Mouse (Mus musculus): Measurements from ENCODE around the gene Hist1h1e. TPM values are rescaled to one million over a fixed set of nuclear protein-coding genes. Genes with fewer than 3 reads are reported as not detected.
"Not testable (repeated sequence)": the region's sequence is repeated elsewhere in the genome, so short reads cannot be mapped to it uniquely, and the experiment has no call there.

The Hist1h1e gene
- polyA plus RNA-seq (2015; fragmentation: Nextera tagmentation; extraction: Ambion mirVana): 28.3 and 28.5 TPM in 2 replicates

- peak within 1 kb of the TSS; percentile 99 for H3K9ac ChIP-seq
- peak within 1 kb of the TSS; percentile 73 for H3K4me3 ChIP-seq
- H3K4me2 ChIP-seq: peak within 1 kb of the TSS; percentile 89
- H3K36me3 ChIP-seq, H3K27me3 ChIP-seq, H3K9me3 ChIP-seq: not testable (repeated sequence)
- under 1% methylated on average over 53 of the region's 53 CpGs for WGBS
- H3K27ac ChIP-seq: peak within 1 kb of the TSS; percentile 100
- peak; percentile 89 for ATAC-seq (ENCODE audit: borderline replicate concordance, extremely low read depth, low FRiP score, low TSS enrichment)
- H3K4me1 ChIP-seq: peaks cover 13% of the 10 kb centered on the region; the same call in 1 of the 2 replicates
Observed at GRCm38 (mm10) chr13:23622175-23622671, at the start of gene Hist1h1e. Gene Hist1h1e, minus strand, starts transcription at chr13:23622558.

GRCm38 (mm10) chr13:23662536-23662935, 40.2 kb upstream of the Hist1h1e start:
- WGBS: 50% methylated on average over 3 of the region's 3 CpGs
- no peaks in the 10 kb centered on the region for H3K4me1 ChIP-seq
- H3K27ac ChIP-seq: no peak overlapping the region
- no peaks in the 10 kb centered on the region for H3K36me3 ChIP-seq
- H3K4me3 ChIP-seq: no peak overlapping the region
- no peak for ATAC-seq (ENCODE audit: borderline replicate concordance, extremely low read depth, low FRiP score, low TSS enrichment)
- no peaks in the 10 kb centered on the region for H3K27me3 ChIP-seq
- H3K4me2 ChIP-seq: no peak overlapping the region
- H3K9me3 ChIP-seq: no peaks in the 10 kb centered on the region
- H3K9ac ChIP-seq: no peak overlapping the region

GRCm38 (mm10) chr13:23659636-23660366, 37.4 kb upstream of the Hist1h1e start:
- no peaks in the 10 kb centered on the region for H3K9me3 ChIP-seq
- H3K36me3 ChIP-seq: no peaks in the 10 kb centered on the region
- H3K27ac ChIP-seq: no peak overlapping the region
- 62% methylated on average over 6 of the region's 6 CpGs for WGBS
- no peaks in the 10 kb centered on the region for H3K4me1 ChIP-seq
- H3K27me3 ChIP-seq: no peaks in the 10 kb centered on the region
- H3K4me3 ChIP-seq: no peak overlapping the region
- no peak for ATAC-seq (ENCODE audit: borderline replicate concordance, extremely low read depth, low FRiP score, low TSS enrichment)
- H3K9ac ChIP-seq: no peak overlapping the region
- H3K4me2 ChIP-seq: no peak overlapping the region

- Histone ChIP-seq H3K27ac (no peak overlapping the region), H3K36me3 (no peaks in the 10 kb centered on the region), H3K9ac (no peak overlapping the region), H3K9me3 (no peaks in the 10 kb centered on the region), H3K27me3 (no peaks in the 10 kb centered on the region), H3K4me3 (no peak overlapping the region), H3K4me2 (no peak overlapping the region), H3K4me1 (no peaks in the 10 kb centered on the region)
- no peak for ATAC-seq (ENCODE audit: borderline replicate concordance, extremely low read depth, low FRiP score, low TSS enrichment)
- WGBS: 44% methylated on average over 1 of the region's 1 CpGs
Observed at GRCm38 (mm10) chr13:23630653-23631052, 8.3 kb upstream of the Hist1h1e start.

GRCm38 (mm10) chr13:23622861-23623450, 598 bp upstream of the Hist1h1e start:
- H3K9ac ChIP-seq: no peak overlapping the region
- H3K4me3 ChIP-seq: peak overlapping the region; percentile 73
- no peaks in the 10 kb centered on the region for H3K36me3 ChIP-seq
- WGBS: 23% methylated on average over 7 of the region's 7 CpGs
- H3K27ac ChIP-seq: peak overlapping the region; percentile 100
- peak overlapping the region; percentile 89 for H3K4me2 ChIP-seq
- no peak for ATAC-seq (ENCODE audit: borderline replicate concordance, extremely low read depth, low FRiP score, low TSS enrichment)
- peaks cover 13% of the 10 kb centered on the region; the same call in 1 of the 2 replicates for H3K4me1 ChIP-seq
- H3K9me3 ChIP-seq: no peaks in the 10 kb centered on the region
- H3K27me3 ChIP-seq: no peaks in the 10 kb centered on the region

GRCm38 (mm10) chr13:23621532-23622174, 705 bp downstream of the Hist1h1e start:
- H3K4me1 ChIP-seq: peaks cover 13% of the 10 kb centered on the region; the same call in 1 of the 2 replicates
- H3K27ac ChIP-seq: peak overlapping the region; percentile 100
- H3K36me3 ChIP-seq: no peaks in the 10 kb centered on the region
- peak; percentile 86 for ATAC-seq (ENCODE audit: borderline replicate concordance, extremely low read depth, low FRiP score, low TSS enrichment)
- peak overlapping the region; percentile 73 for H3K4me3 ChIP-seq
- WGBS: under 1% methylated on average over 18 of the region's 18 CpGs
- peak overlapping the region; percentile 89 for H3K4me2 ChIP-seq
- no peaks in the 10 kb centered on the region for H3K27me3 ChIP-seq
- peak overlapping the region; percentile 99 for H3K9ac ChIP-seq
- no peaks in the 10 kb centered on the region for H3K9me3 ChIP-seq

- Histone ChIP-seq H3K9ac (peak within 1 kb of the TSS; percentile 99), H3K9me3 (no peaks in the 10 kb centered on the region), H3K4me3 (peak within 1 kb of the TSS; percentile 73), H3K27me3 (no peaks in the 10 kb centered on the region), H3K4me1 (peaks cover 13% of the 10 kb centered on the region; the same call in 1 of the 2 replicates), H3K27ac (peak within 1 kb of the TSS; percentile 100), H3K36me3 (no peaks in the 10 kb centered on the region), H3K4me2 (peak within 1 kb of the TSS; percentile 89)
- under 1% methylated on average over 27 of the region's 27 CpGs for WGBS
- ATAC-seq (ENCODE audit: borderline replicate concordance, extremely low read depth, low FRiP score, low TSS enrichment): peak; percentile 87
Observed at GRCm38 (mm10) chr13:23620733-23621531, 1.4 kb downstream of the Hist1h1e start, which contains the start of gene Hist1h2be. Gene Hist1h2be, minus strand, starts transcription at chr13:23621124.

GRCm38 (mm10) chr13:23620056-23620732, 2.2 kb downstream of the Hist1h1e start:
- no peak for ATAC-seq (ENCODE audit: borderline replicate concordance, extremely low read depth, low FRiP score, low TSS enrichment)
- WGBS: 38% methylated on average over 12 of the region's 12 CpGs

GRCm38 (mm10) chr13:23611638-23612037, 10.7 kb downstream of the Hist1h1e start:
- Histone ChIP-seq H3K4me1 (no peaks in the 10 kb centered on the region), H3K27ac (no peak overlapping the region), H3K36me3 (no peaks in the 10 kb centered on the region), H3K27me3 (no peaks in the 10 kb centered on the region), H3K9ac (no peak overlapping the region), H3K9me3 (no peaks in the 10 kb centered on the region), H3K4me2 (no peak overlapping the region), H3K4me3 (no peak overlapping the region)
- no peak for ATAC-seq (ENCODE audit: borderline replicate concordance, extremely low read depth, low FRiP score, low TSS enrichment)
- 84% methylated on average over 3 of the region's 3 CpGs for WGBS

More at GRCm38 (mm10) chr13:23620056-23620732, 2.2 kb downstream of the Hist1h1e start:
- no peaks in the 10 kb centered on the region for H3K36me3 ChIP-seq
- H3K4me3 ChIP-seq: peak overlapping the region; percentile 73
- H3K9me3 ChIP-seq: no peaks in the 10 kb centered on the region
- peak overlapping the region; percentile 99 for H3K9ac ChIP-seq
- peak overlapping the region; percentile 89 for H3K4me2 ChIP-seq
- peak overlapping the region; percentile 100 for H3K27ac ChIP-seq
- peaks cover 13% of the 10 kb centered on the region; the same call in 1 of the 2 replicates for H3K4me1 ChIP-seq
- no peaks in the 10 kb centered on the region for H3K27me3 ChIP-seq

GRCm38 (mm10) chr13:23610393-23610792, 12.0 kb downstream of the Hist1h1e start:
- Histone ChIP-seq H3K27me3 (no peaks in the 10 kb centered on the region), H3K4me2 (no peak overlapping the region), H3K27ac (no peak overlapping the region), H3K4me3 (no peak overlapping the region), H3K9me3 (no peaks in the 10 kb centered on the region), H3K4me1 (no peaks in the 10 kb centered on the region), H3K9ac (no peak overlapping the region), H3K36me3 (no peaks in the 10 kb centered on the region)
- 72% methylated on average over 2 of the region's 2 CpGs for WGBS
- no peak for ATAC-seq (ENCODE audit: borderline replicate concordance, extremely low read depth, low FRiP score, low TSS enrichment)

GRCm38 (mm10) chr13:23609844-23610243, 12.5 kb downstream of the Hist1h1e start:
- H3K4me2 ChIP-seq: no peak overlapping the region
- no peak for ATAC-seq (ENCODE audit: borderline replicate concordance, extremely low read depth, low FRiP score, low TSS enrichment)
- no peak overlapping the region for H3K4me3 ChIP-seq
- H3K9ac ChIP-seq: no peak overlapping the region
- H3K4me1 ChIP-seq: no peaks in the 10 kb centered on the region
- no peaks in the 10 kb centered on the region for H3K9me3 ChIP-seq
- H3K27me3 ChIP-seq: no peaks in the 10 kb centered on the region
- H3K27ac ChIP-seq: no peak overlapping the region
- no peaks in the 10 kb centered on the region for H3K36me3 ChIP-seq
